Mouse (Mus musculus) liver, embryonic 14.5 days (tissue): Measurements from ENCODE around the gene Kng1. TPM values are rescaled to one million over a fixed set of nuclear protein-coding genes. Genes with fewer than 3 reads are reported as not detected.
"Not testable (repeated sequence)": the region's sequence is repeated elsewhere in the genome, so short reads cannot be mapped to it uniquely, and the experiment has no call there.

ENCODE experiments used
- ATAC-seq: fragments of 200-750 bp; cut with Nextera tagmentation; 2 replicates; pipeline ENCODE4 v1.8.0; 2017; ENCODE audit warnings: moderate number of reproducible peaks, mild to moderate bottlenecking, moderate library complexity; ENCODE audit not compliant: insufficient read depth
- DNase-seq, 3 experiments: peaks; one replicate each; pipeline ENCODE4 v3.0.0-alpha.2; 2012 to 2013; ENCODE audit warnings: low read depth in 3 of 3, low spot score in 3 of 3
- H3K27ac ChIP-seq: fragments of 300-500 bp; sonication (generic); 2 replicates; pipeline ENCODE4 v1.5.1; 2014; ENCODE audit warnings: moderate library complexity, mild to moderate bottlenecking, control low read depth, inconsistent platforms
- H3K27me3 ChIP-seq: fragments of 300-500 bp; sonication (generic); 2 replicates; pipeline ENCODE4 v1.6.1; 2014; ENCODE audit warnings: mild to moderate bottlenecking, low read length, moderate library complexity; ENCODE audit not compliant: control insufficient read depth, insufficient read depth
- H3K36me3 ChIP-seq: fragments of 300-500 bp; sonication (generic); replicated peaks from 2 replicates; pipeline ENCODE4 v1.6.1; 2014; ENCODE audit warnings: low read depth; ENCODE audit not compliant: control insufficient read depth, insufficient read depth
- H3K4me1 ChIP-seq, 2 experiments: fragments of 200-500 bp in 1 of 2; fragments of 300-500 bp in 1 of 2; sonication (generic) in 1 of 2; replicated peaks; 2 replicates each; pipeline ENCODE4 v1.6.1; 2012 to 2014; ENCODE audit warnings: antibody characterized with exemption in 1 of 2, inconsistent platforms in 1 of 2, low read length in 1 of 2; ENCODE audit not compliant: control insufficient read depth in 2 of 2, insufficient read depth in 2 of 2
- H3K4me2 ChIP-seq: fragments of 300-500 bp; sonication (generic); 2 replicates; pipeline ENCODE4 v1.6.1; 2014; ENCODE audit warnings: low read depth, mild to moderate bottlenecking, control low read depth, moderate library complexity
- H3K4me3 ChIP-seq, 2 experiments: fragments of 200-500 bp in 1 of 2; fragments of 300-500 bp in 1 of 2; sonication (generic) in 1 of 2; 2 replicates each; pipeline ENCODE4 v1.5.1; 2012 to 2014; ENCODE audit warnings: low read depth in 2 of 2, low read length in 2 of 2, mild to moderate bottlenecking in 2 of 2, control low read depth in 1 of 2, inconsistent platforms in 1 of 2, moderate library complexity in 1 of 2; ENCODE audit not compliant: insufficient read depth in 1 of 2
- H3K9ac ChIP-seq: fragments of 300-500 bp; sonication (generic); replicated peaks from 2 replicates; pipeline ENCODE4 v1.6.1; 2014; ENCODE audit warnings: mild to moderate bottlenecking, control low read depth, moderate library complexity
- H3K9me3 ChIP-seq: fragments of 300-500 bp; sonication (generic); 2 replicates; pipeline ENCODE4 v1.6.1; 2016; ENCODE audit warnings: low read length, mixed read lengths; ENCODE audit not compliant: control insufficient read depth
- CTCF ChIP-seq: IDR thresholded peaks from 2 replicates; pipeline ENCODE4 v1.5.1; 2016; ENCODE audit warnings: antibody characterized with exemption, low read depth, control low read depth
- EP300 ChIP-seq: IDR thresholded peaks from 2 replicates; pipeline ENCODE4 v1.6.1; 2016; ENCODE audit warnings: antibody characterized with exemption, low read depth
- WGBS: fragments of 180-500 bp; shearing (Covaris S2); extraction: QIAGEN DNeasy Blood & Tissue Kit; methylation state at CpG from one replicate; pipeline ENCODE4 v1.1.7; 2014; ENCODE audit not compliant: insufficient replicate concordance; 5-methylcytosine and 5-hydroxymethylcytosine counted together
- polyA plus RNA-seq, 2 experiments: library from polyadenylated mRNA; depleted of rRNA in 1 of 2; stranded (reverse) in 1 of 2; unstranded in 1 of 2; fragments of >200 nt; fragmentation: Nextera tagmentation in 1 of 2; extraction: Ambion mirVana in 1 of 2; gene quantifications; 2 replicates each; pipeline versions ENCODE4 v1.2.1 to v1.2.3; 2012 to 2014

Kng1 gene
- polyA plus RNA-seq, 2 experiments: 225 to 583 TPM

- TF ChIP-seq EP300: no peak
- no peak for TF ChIP-seq CTCF
- no peak overlapping the region for H3K4me2 ChIP-seq
- ATAC-seq (no peak), DNase-seq (no peak)
- no peak overlapping the region for H3K4me3 ChIP-seq
- H3K27ac ChIP-seq: no peak overlapping the region
- H3K27me3 ChIP-seq: no peaks in the 10 kb centered on the region
- H3K36me3 ChIP-seq: no peaks in the 10 kb centered on the region
- no peaks in the 10 kb centered on the region for H3K9me3 ChIP-seq
- H3K4me1 ChIP-seq: peaks cover 0 to 2% of the 10 kb centered on the region in 2 experiments; a peak in 1 of 4 replicates
- H3K9ac ChIP-seq: no peak overlapping the region
Observed at GRCm38 (mm10) chr16:23026582-23026981, 31.1 kb upstream of the Kng1 start.

GRCm38 (mm10) chr16:23027341-23027740 is 30.3 kb upstream of the Kng1 start:
- H3K4me1 ChIP-seq, H3K27ac ChIP-seq, H3K9me3 ChIP-seq, H3K36me3 ChIP-seq, H3K27me3 ChIP-seq, H3K4me3 ChIP-seq, H3K4me2 ChIP-seq, DNase-seq, H3K9ac ChIP-seq, ATAC-seq: not testable (repeated sequence)
- 34% methylated on average over 3 of the region's 3 CpGs for WGBS

GRCm38 (mm10) chr16:23028966-23029600 is 28.6 kb upstream of the Kng1 start, which contains the start of gene Kng2:
Gene Kng2 (minus strand): TSS chr16:23029482.
- H3K27ac ChIP-seq: not testable (repeated sequence)
- peak in 2 of 3 experiments; percentile 9 to 20 for DNase-seq

GRCm38 (mm10) chr16:23030673-23031435 is 26.8 kb upstream of the Kng1 start:
- TF ChIP-seq EP300 (no peak), CTCF (no peak)
- H3K27me3 ChIP-seq: no peaks in the 10 kb centered on the region
- H3K4me3 ChIP-seq: no peak overlapping the region
- H3K4me1 ChIP-seq: peaks cover 0 to 2% of the 10 kb centered on the region in 2 experiments; a peak in 1 of 4 replicates
- H3K36me3 ChIP-seq: no peaks in the 10 kb centered on the region
- DNase-seq: no peak
- ATAC-seq: no peak
- no peak overlapping the region for H3K9ac ChIP-seq
- no peak overlapping the region for H3K27ac ChIP-seq
- H3K4me2 ChIP-seq: no peak overlapping the region
- no peaks in the 10 kb centered on the region for H3K9me3 ChIP-seq
- 59% methylated on average over 5 of the region's 5 CpGs for WGBS

More at GRCm38 (mm10) chr16:23028966-23029600, 28.6 kb upstream of the Kng1 start, which contains the start of gene Kng2:
- peak within 1 kb of the TSS; percentile 15; the same call in 1 of the 2 replicates for H3K4me2 ChIP-seq
- not testable (repeated sequence) for H3K4me1 ChIP-seq, H3K27me3 ChIP-seq, H3K9me3 ChIP-seq, H3K36me3 ChIP-seq, H3K4me3 ChIP-seq, H3K9ac ChIP-seq
- ATAC-seq: peak; percentile 31; the same call in 1 of the 2 replicates
- WGBS: 61% methylated on average over 3 of the region's 3 CpGs

- no peak for ATAC-seq
- WGBS: 87% methylated on average over 4 of the region's 4 CpGs
- Histone ChIP-seq H3K27ac (no peak overlapping the region), H3K36me3 (no peaks in the 10 kb centered on the region), H3K9me3 (no peaks in the 10 kb centered on the region), H3K4me2 (no peak overlapping the region), H3K4me1 (peaks cover 0 to 2% of the 10 kb centered on the region in 2 experiments; a peak in 1 of 4 replicates), H3K9ac (no peak overlapping the region), H3K4me3 (no peak overlapping the region), H3K27me3 (no peaks in the 10 kb centered on the region)
- DNase-seq: no peak
- TF ChIP-seq CTCF (no peak), EP300 (no peak)
Observed at GRCm38 (mm10) chr16:23033673-23034072, 24.0 kb upstream of the Kng1 start.
